Mouse (Mus musculus): Measurements from ENCODE around the gene Arhgap44. TPM values are rescaled to one million over a fixed set of nuclear protein-coding genes. Genes with fewer than 3 reads are reported as not detected.

Gene Arhgap44
- polyA plus RNA-seq (2014; fragmentation: Nextera tagmentation; extraction: Ambion mirVana), result 4.4 and 4.9 TPM in 2 replicates

DNA sequence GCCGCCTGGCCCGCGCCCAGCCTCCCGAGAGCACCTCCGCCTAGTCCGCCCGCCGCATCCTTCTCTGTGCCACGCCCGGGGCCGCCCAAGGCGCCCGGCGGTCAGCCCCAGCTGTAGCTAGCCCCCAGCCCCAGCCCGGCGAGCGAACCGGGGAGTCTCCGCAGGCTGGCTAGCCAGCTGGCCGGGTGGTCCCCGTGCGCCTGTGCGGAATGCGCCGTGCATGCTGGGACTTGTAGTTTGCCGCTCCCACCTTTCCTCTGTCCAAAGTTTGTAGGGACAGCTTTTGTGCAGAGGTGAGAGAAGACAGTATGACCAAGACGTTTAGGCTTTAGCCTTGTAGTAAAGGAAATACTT is at the start of gene Arhgap44:
Arhgap44 (minus strand) TSS at position 195 of the 354 bp plus-strand sequence.
- peak; percentile 83 for DNase-seq (ENCODE audit: low spot score)
- H3K27ac ChIP-seq (ENCODE audit: low read depth, low read length), result peak within 1 kb of the TSS; percentile 47; the same call in 1 of the 2 replicates
- H3K27me3 ChIP-seq (ENCODE audit: control insufficient read depth, insufficient read depth, low read length), result peaks cover 4% of the 10 kb centered on the region; the same call in 1 of the 2 replicates
- under 1% methylated on average over 26 of the region's 27 CpGs for WGBS
- H3K9ac ChIP-seq (ENCODE audit: low read depth, low read length), result peak within 1 kb of the TSS; percentile 83
- peak within 1 kb of the TSS; percentile 81 for H3K4me3 ChIP-seq (ENCODE audit: low read depth, low read length)
- peak; percentile 96 for ATAC-seq (ENCODE audit: low FRiP score)
- H3K4me1 ChIP-seq (replicated peaks; ENCODE audit: control insufficient read depth, insufficient read depth, low read length), result no peaks in the 10 kb centered on the region; the same call in 1 of the 2 replicates
- H3K36me3 ChIP-seq (ENCODE audit: control insufficient read depth, insufficient read depth, low read length), result no peaks in the 10 kb centered on the region
- H3K9me3 ChIP-seq (ENCODE audit: control insufficient read depth, low read length), result no peaks in the 10 kb centered on the region
- H3K4me2 ChIP-seq (replicated peaks; ENCODE audit: low read depth, low read length), result peak within 1 kb of the TSS; percentile 70

DNA sequence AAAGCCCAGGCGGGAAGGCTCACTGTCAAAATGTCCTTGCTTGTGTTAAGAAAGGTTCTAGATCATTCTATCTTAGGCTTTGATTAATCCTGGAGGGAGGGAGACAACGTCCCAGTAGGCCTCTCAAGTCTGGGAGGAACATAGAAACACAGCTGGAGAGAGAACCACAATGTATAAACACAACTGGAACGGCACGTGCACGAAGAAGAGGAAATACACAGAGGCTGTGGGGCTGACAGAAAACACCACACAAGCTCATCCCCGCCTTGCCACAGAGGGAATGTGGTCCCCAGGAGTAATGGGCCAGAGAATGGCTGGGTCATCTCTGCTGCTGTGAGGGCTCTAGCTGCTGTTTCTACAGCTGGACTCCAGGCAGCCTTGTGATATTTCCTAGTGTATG is 48.9 kb upstream of the Arhgap44 start:
- 78% methylated on average over 6 of the region's 6 CpGs for WGBS

DNA sequence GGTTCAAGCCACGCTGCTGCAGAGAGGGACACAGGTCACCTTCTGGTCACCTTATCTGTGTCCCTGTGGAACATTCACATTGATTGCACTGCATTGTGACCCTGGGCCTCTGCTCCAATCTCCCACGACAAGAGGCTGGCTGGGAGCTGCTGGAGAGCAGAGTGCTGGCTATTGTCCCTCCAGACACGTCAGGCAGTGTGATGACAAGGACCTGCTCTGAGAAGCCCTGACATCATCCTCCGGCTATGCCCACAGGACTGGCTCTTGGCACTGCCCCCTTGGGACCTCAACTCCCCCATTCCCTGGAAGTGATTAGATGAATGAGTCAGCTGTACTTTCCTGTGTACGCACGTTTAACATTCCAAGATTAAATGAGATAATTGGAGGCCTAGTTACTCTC is 46.7 kb upstream of the Arhgap44 start:
- no peak for ATAC-seq (ENCODE audit: low FRiP score)
- H3K4me2 ChIP-seq (replicated peaks; ENCODE audit: low read depth, low read length), result no peak overlapping the region
- H3K4me1 ChIP-seq (replicated peaks; ENCODE audit: control insufficient read depth, insufficient read depth, low read length), result no peaks in the 10 kb centered on the region
- H3K9me3 ChIP-seq (ENCODE audit: control insufficient read depth, low read length), result no peaks in the 10 kb centered on the region
- no peak overlapping the region for H3K27ac ChIP-seq (ENCODE audit: low read depth, low read length)
- H3K9ac ChIP-seq (ENCODE audit: low read depth, low read length), result no peak overlapping the region
- H3K27me3 ChIP-seq (ENCODE audit: control insufficient read depth, insufficient read depth, low read length), result no peaks in the 10 kb centered on the region
- 59% methylated on average over 6 of the region's 6 CpGs for WGBS
- no peak overlapping the region for H3K4me3 ChIP-seq (ENCODE audit: low read depth, low read length)
- DNase-seq (ENCODE audit: low spot score), result no peak
- H3K36me3 ChIP-seq (ENCODE audit: control insufficient read depth, insufficient read depth, low read length), result no peaks in the 10 kb centered on the region

More for the DNA sequence above, 48.9 kb upstream of the Arhgap44 start:
- ATAC-seq (ENCODE audit: low FRiP score) (no peak), DNase-seq (ENCODE audit: low spot score) (no peak)
- H3K27me3 ChIP-seq (ENCODE audit: control insufficient read depth, insufficient read depth, low read length), result no peaks in the 10 kb centered on the region
- no peak overlapping the region for H3K9ac ChIP-seq (ENCODE audit: low read depth, low read length)
- H3K36me3 ChIP-seq (ENCODE audit: control insufficient read depth, insufficient read depth, low read length), result no peaks in the 10 kb centered on the region
- H3K9me3 ChIP-seq (ENCODE audit: control insufficient read depth, low read length), result no peaks in the 10 kb centered on the region
- no peak overlapping the region for H3K4me2 ChIP-seq (replicated peaks; ENCODE audit: low read depth, low read length)
- H3K4me1 ChIP-seq (replicated peaks; ENCODE audit: control insufficient read depth, insufficient read depth, low read length), result no peaks in the 10 kb centered on the region
- H3K27ac ChIP-seq (ENCODE audit: low read depth, low read length), result no peak overlapping the region
- H3K4me3 ChIP-seq (ENCODE audit: low read depth, low read length), result no peak overlapping the region

DNA sequence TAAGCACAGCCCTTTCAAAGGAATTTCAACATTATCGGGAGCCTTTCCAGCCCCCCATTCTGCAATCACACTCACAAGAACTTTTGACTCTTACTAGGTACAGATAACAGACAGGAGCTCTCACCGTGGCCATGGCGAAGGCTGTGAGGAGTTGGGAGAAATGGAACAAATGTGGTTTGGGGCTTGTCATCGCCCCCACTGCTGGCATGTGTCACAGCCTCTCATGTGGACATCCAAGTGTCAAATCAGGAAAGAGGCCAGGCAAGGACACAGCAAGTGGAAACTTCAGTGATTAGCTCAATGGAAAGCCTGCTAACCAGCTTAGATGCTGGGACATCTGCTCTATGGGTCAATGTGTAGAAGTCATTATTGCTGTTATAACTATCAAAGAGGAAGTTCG is 42.5 kb upstream of the Arhgap44 start:
- 69% methylated on average over 5 of the region's 5 CpGs for WGBS
- no peak overlapping the region for H3K4me2 ChIP-seq (replicated peaks; ENCODE audit: low read depth, low read length)
- H3K36me3 ChIP-seq (ENCODE audit: control insufficient read depth, insufficient read depth, low read length), result no peaks in the 10 kb centered on the region
- H3K4me3 ChIP-seq (ENCODE audit: low read depth, low read length), result no peak overlapping the region
- H3K4me1 ChIP-seq (replicated peaks; ENCODE audit: control insufficient read depth, insufficient read depth, low read length), result no peaks in the 10 kb centered on the region
- ATAC-seq (ENCODE audit: low FRiP score) (no peak), DNase-seq (ENCODE audit: low spot score) (no peak)
- H3K27me3 ChIP-seq (ENCODE audit: control insufficient read depth, insufficient read depth, low read length), result no peaks in the 10 kb centered on the region
- no peaks in the 10 kb centered on the region for H3K9me3 ChIP-seq (ENCODE audit: control insufficient read depth, low read length)
- H3K9ac ChIP-seq (ENCODE audit: low read depth, low read length), result no peak overlapping the region
- no peak overlapping the region for H3K27ac ChIP-seq (ENCODE audit: low read depth, low read length)

DNA sequence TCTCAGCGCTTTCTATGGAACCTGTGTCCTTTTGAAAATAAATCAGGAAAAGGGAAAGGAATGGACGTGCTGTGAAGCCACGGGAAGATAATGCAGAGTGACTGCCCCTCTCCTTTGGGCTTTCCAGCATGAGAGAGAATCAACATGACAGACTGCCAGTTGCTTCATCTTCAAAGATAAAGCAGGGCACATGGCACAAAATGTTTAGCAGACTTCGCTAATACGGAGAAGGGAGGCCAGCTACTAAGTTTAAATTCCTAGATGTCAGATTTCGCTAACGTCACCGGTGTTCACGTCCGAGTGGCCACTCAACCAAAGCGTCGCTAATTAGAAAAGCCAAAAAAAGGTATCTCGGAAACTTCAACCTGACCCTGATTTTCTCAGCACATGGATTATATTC is 41.9 kb upstream of the Arhgap44 start:
- Histone ChIP-seq H3K27me3 (ENCODE audit: control insufficient read depth, insufficient read depth, low read length) (no peaks in the 10 kb centered on the region), H3K9me3 (ENCODE audit: control insufficient read depth, low read length) (no peaks in the 10 kb centered on the region), H3K4me2 (replicated peaks; ENCODE audit: low read depth, low read length) (no peak overlapping the region), H3K36me3 (ENCODE audit: control insufficient read depth, insufficient read depth, low read length) (no peaks in the 10 kb centered on the region), H3K4me1 (replicated peaks; ENCODE audit: control insufficient read depth, insufficient read depth, low read length) (no peaks in the 10 kb centered on the region), H3K9ac (ENCODE audit: low read depth, low read length) (no peak overlapping the region), H3K4me3 (ENCODE audit: low read depth, low read length) (no peak overlapping the region), H3K27ac (ENCODE audit: low read depth, low read length) (no peak overlapping the region)
- WGBS, result 75% methylated on average over 13 of the region's 13 CpGs
- ATAC-seq (ENCODE audit: low FRiP score), result no peak
- no peak for DNase-seq (ENCODE audit: low spot score)

DNA sequence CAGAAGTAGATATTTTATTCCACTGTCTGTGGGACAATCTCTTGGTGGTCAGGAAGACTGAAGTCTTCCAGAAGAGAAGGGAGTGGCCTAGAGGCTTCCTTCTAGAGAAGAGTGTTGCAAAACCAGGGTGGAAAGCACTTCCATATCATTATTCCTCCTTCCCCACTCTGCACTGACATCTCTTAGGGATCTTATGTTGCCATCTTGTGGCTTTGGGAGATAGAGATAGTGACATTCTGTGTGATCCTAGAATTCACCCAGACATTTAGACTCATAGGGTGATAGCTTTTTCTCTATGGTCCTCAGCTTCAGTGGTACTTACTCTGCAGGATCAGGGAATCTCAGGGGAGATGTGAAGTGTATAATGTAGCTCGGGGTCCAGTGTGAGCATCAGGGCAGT is 40.3 kb upstream of the Arhgap44 start:
- no peak overlapping the region for H3K27ac ChIP-seq (ENCODE audit: low read depth, low read length)
- 77% methylated on average over 1 of the region's 1 CpGs for WGBS
- H3K27me3 ChIP-seq (ENCODE audit: control insufficient read depth, insufficient read depth, low read length), result no peaks in the 10 kb centered on the region
- H3K9me3 ChIP-seq (ENCODE audit: control insufficient read depth, low read length), result no peaks in the 10 kb centered on the region
- H3K4me3 ChIP-seq (ENCODE audit: low read depth, low read length), result no peak overlapping the region
- no peak for ATAC-seq (ENCODE audit: low FRiP score)
- DNase-seq (ENCODE audit: low spot score), result no peak
- no peak overlapping the region for H3K9ac ChIP-seq (ENCODE audit: low read depth, low read length)
- no peaks in the 10 kb centered on the region for H3K36me3 ChIP-seq (ENCODE audit: control insufficient read depth, insufficient read depth, low read length)
- no peaks in the 10 kb centered on the region for H3K4me1 ChIP-seq (replicated peaks; ENCODE audit: control insufficient read depth, insufficient read depth, low read length)
- H3K4me2 ChIP-seq (replicated peaks; ENCODE audit: low read depth, low read length), result no peak overlapping the region

DNA sequence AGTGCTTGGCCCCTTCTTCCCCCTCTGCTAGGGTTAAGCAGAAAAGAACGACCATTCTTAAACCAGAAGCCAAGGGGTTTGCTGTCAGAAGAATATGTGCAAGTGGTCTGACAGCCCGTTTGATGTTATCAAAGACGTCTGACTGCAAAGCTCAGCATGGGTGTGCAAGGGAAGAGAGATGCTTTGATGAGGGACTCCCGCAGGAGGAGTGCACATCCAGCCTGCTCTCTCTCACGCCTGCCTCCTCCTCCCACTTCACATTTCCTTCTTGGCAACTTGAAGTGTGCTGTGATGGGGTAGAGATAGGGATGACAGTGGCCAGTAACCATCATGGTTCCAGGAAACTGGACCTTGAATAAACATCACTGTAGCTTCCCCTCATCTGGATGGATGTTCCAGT is 39.5 kb upstream of the Arhgap44 start:
- H3K27me3 ChIP-seq (ENCODE audit: control insufficient read depth, insufficient read depth, low read length), result no peaks in the 10 kb centered on the region
- 39% methylated on average over 5 of the region's 5 CpGs for WGBS
- no peaks in the 10 kb centered on the region for H3K4me1 ChIP-seq (replicated peaks; ENCODE audit: control insufficient read depth, insufficient read depth, low read length)
- no peak overlapping the region for H3K9ac ChIP-seq (ENCODE audit: low read depth, low read length)
- no peaks in the 10 kb centered on the region for H3K36me3 ChIP-seq (ENCODE audit: control insufficient read depth, insufficient read depth, low read length)
- H3K27ac ChIP-seq (ENCODE audit: low read depth, low read length), result no peak overlapping the region
- no peaks in the 10 kb centered on the region for H3K9me3 ChIP-seq (ENCODE audit: control insufficient read depth, low read length)
- DNase-seq (ENCODE audit: low spot score), result no peak
- no peak for ATAC-seq (ENCODE audit: low FRiP score)
- no peak overlapping the region for H3K4me2 ChIP-seq (replicated peaks; ENCODE audit: low read depth, low read length)
- no peak overlapping the region for H3K4me3 ChIP-seq (ENCODE audit: low read depth, low read length)

DNA sequence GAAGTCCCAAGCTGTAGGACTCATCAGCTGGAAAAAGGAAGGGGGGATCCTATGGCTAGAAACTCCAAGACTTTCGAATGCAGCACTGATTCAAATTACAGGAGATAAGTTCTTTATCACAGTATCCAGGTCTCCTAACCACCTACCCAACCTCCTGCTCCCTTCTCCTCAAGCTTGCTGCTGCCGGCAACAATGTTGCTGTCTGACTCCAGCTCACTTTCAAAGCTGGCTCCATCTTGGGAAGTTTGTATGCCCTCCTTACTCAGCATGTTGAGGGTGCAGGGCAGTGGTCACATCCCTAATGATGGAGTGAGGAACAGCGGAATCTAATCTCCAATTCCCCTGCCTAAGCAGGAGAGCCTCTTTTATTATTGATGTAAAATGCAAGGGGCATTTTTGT is 35.3 kb upstream of the Arhgap44 start:
- 88% methylated on average over 3 of the region's 3 CpGs for WGBS
- ATAC-seq (ENCODE audit: low FRiP score), result no peak
- Histone ChIP-seq H3K9ac (ENCODE audit: low read depth, low read length) (no peak overlapping the region), H3K9me3 (ENCODE audit: control insufficient read depth, low read length) (no peaks in the 10 kb centered on the region), H3K4me2 (replicated peaks; ENCODE audit: low read depth, low read length) (no peak overlapping the region), H3K27ac (ENCODE audit: low read depth, low read length) (no peak overlapping the region), H3K27me3 (ENCODE audit: control insufficient read depth, insufficient read depth, low read length) (no peaks in the 10 kb centered on the region), H3K4me3 (ENCODE audit: low read depth, low read length) (no peak overlapping the region), H3K36me3 (ENCODE audit: control insufficient read depth, insufficient read depth, low read length) (no peaks in the 10 kb centered on the region), H3K4me1 (replicated peaks; ENCODE audit: control insufficient read depth, insufficient read depth, low read length) (no peaks in the 10 kb centered on the region)
- no peak for DNase-seq (ENCODE audit: low spot score)

DNA sequence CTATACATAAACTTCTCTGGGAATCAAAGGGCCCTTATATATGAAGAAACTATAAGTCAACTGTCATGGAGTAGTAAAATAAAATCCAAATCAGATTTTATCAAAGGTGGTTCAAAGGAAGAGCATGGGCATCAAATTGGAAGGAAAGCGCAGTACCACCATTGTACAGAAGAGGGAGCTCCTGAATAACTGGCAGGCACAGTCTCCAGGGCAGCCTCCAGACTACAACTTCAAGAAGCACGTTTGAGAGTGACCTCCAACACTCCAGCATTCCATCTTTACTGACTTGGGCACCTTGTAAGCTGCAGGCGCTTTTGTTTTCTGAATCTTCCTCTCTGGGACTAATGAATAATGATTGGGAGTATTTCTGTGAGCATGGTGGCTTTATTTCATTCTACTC is 34.5 kb upstream of the Arhgap44 start:
- 10% methylated on average over 3 of the region's 3 CpGs for WGBS
- Histone ChIP-seq H3K27ac (ENCODE audit: low read depth, low read length) (no peak overlapping the region), H3K9me3 (ENCODE audit: control insufficient read depth, low read length) (no peaks in the 10 kb centered on the region), H3K27me3 (ENCODE audit: control insufficient read depth, insufficient read depth, low read length) (no peaks in the 10 kb centered on the region), H3K4me3 (ENCODE audit: low read depth, low read length) (no peak overlapping the region), H3K4me2 (replicated peaks; ENCODE audit: low read depth, low read length) (no peak overlapping the region), H3K4me1 (replicated peaks; ENCODE audit: control insufficient read depth, insufficient read depth, low read length) (no peaks in the 10 kb centered on the region), H3K9ac (ENCODE audit: low read depth, low read length) (no peak overlapping the region), H3K36me3 (ENCODE audit: control insufficient read depth, insufficient read depth, low read length) (no peaks in the 10 kb centered on the region)
- no peak for ATAC-seq (ENCODE audit: low FRiP score)
- peak; percentile 87 for DNase-seq (ENCODE audit: low spot score)
